Mouse (Mus musculus) thymus, adult 2 months (tissue): ENCODE results near the gene Dnah6.

Experiments
- CTCF ChIP-seq: fragments of 200-500 bp; IDR thresholded peaks from 2 replicates; pipeline ENCODE4 v1.5.1; 2012; ENCODE audit warnings: mild to moderate bottlenecking, control low read depth, low read length, moderate library complexity, borderline replicate concordance; ENCODE audit not compliant: control insufficient read depth, poor library complexity, insufficient read depth; ENCODE audit errors: extremely low read depth
- POLR2A ChIP-seq: fragments of 200-500 bp; IDR thresholded peaks from 2 replicates; pipeline ENCODE4 v1.6.1; 2012; ENCODE audit warnings: mild to moderate bottlenecking, low read length, control low read depth, moderate library complexity; ENCODE audit not compliant: control insufficient read depth, poor library complexity, insufficient read depth; ENCODE audit errors: extremely low read depth

- TF ChIP-seq CTCF, result no peak
- TF ChIP-seq POLR2A, result no peak
Observed at GRCm38 (mm10) chr6:73070663-73071062, 150.8 kb downstream of the Dnah6 start.
